Mouse (Mus musculus) embryonic fibroblast, embryonic 13.5 days (primary cell): ENCODE results near the gene Ncor1.

Source experiments
- CTCF ChIP-seq: IDR thresholded peaks from 2 replicates; pipeline ENCODE4 v1.5.1; 2011; ENCODE audit warnings: mild to moderate bottlenecking, control low read depth, low read length, moderate library complexity, borderline replicate concordance; ENCODE audit not compliant: insufficient read depth
- POLR2A ChIP-seq: IDR thresholded peaks from 2 replicates; pipeline ENCODE4 v1.6.1; 2011; ENCODE audit warnings: low read depth, mild to moderate bottlenecking, control low read depth, low read length, moderate library complexity

GRCm38 (mm10) chr11:62415026-62415425, 43.3 kb downstream of the Ncor1 start:
- TF ChIP-seq CTCF (no peak), POLR2A (no peak)
